Mouse (Mus musculus) G1E (cell line): ENCODE measurements around the gene Stk26. TPM values are rescaled to one million over a fixed set of nuclear protein-coding genes. Genes with fewer than 3 reads are reported as not detected.
A peak's percentile ranks its signal among the peaks of the same experiment; 100 is the strongest.

Experiments used
- ATAC-seq: 2 replicates; pipeline ENCODE4 v1.8.0; 2016; ENCODE audit warnings: mild to moderate bottlenecking; ENCODE audit not compliant: insufficient number of reproducible peaks, poor library complexity, low FRiP score, severe bottlenecking; ENCODE audit errors: extremely low read depth
- DNase-seq: peaks from one replicate; pipeline ENCODE4 v3.0.0; 2012; ENCODE audit warnings: low spot score
- H3K27me3 ChIP-seq: 2 replicates; pipeline ENCODE4 v1.6.1; 2012; ENCODE audit warnings: mild to moderate bottlenecking, low read length, inconsistent platforms; ENCODE audit not compliant: insufficient read depth
- H3K36me3 ChIP-seq: replicated peaks from 2 replicates; pipeline ENCODE3; 2012; ENCODE audit warnings: mild to moderate bottlenecking, inconsistent platforms
- H3K4me1 ChIP-seq: 2 replicates; pipeline ENCODE4 v1.6.1; 2012; ENCODE audit warnings: low read depth, low read length, inconsistent platforms, mixed read lengths; ENCODE audit not compliant: insufficient read depth
- H3K4me3 ChIP-seq: 2 replicates; pipeline ENCODE4 v1.5.1; 2012; ENCODE audit warnings: low read depth, mild to moderate bottlenecking, inconsistent platforms, low read length, moderate library complexity, mixed read lengths
- H3K9me3 ChIP-seq: replicated peaks from 2 replicates; pipeline ENCODE4 v1.6.1; 2012; ENCODE audit warnings: inconsistent platforms
- CTCF ChIP-seq: IDR thresholded peaks from 2 replicates; pipeline ENCODE4 v1.5.1; 2012; ENCODE audit warnings: low read depth, low read length, inconsistent platforms, mixed read lengths
- GATA1 ChIP-seq: IDR thresholded peaks from 2 replicates; pipeline ENCODE4 v1.6.1; 2012; ENCODE audit warnings: borderline replicate concordance, low read length, inconsistent platforms, mixed read lengths
- GATA2 ChIP-seq: IDR thresholded peaks from 2 replicates; pipeline ENCODE4 v1.6.1; 2012; ENCODE audit warnings: low read depth, low read length, inconsistent platforms, borderline replicate concordance
- POLR2AphosphoS5 ChIP-seq: IDR thresholded peaks from 2 replicates; pipeline ENCODE4 v1.6.1; 2012; ENCODE audit warnings: low read depth, low read length, inconsistent platforms; ENCODE audit not compliant: insufficient replicate concordance
- TAL1 ChIP-seq: conservative IDR thresholded peaks from 2 replicates; pipeline ENCODE4 v1.6.1; 2012; ENCODE audit warnings: low read depth, low read length, inconsistent platforms, mixed read lengths
- polyA plus RNA-seq: library from polyadenylated mRNA; stranded (reverse); fragments of >175 nt; gene quantifications from 2 replicates; pipeline ENCODE4 v1.2.3, GENCODE M21; 2012
- total RNA-seq, 2 experiments: library from RNA; stranded (forward) in 1 of 2; stranded (reverse) in 1 of 2; fragments of 200-1000 nt in 1 of 2; fragments of >200 nt in 1 of 2; fragmentation: Nextera tagmentation in 1 of 2; gene quantifications; 2 replicates each; pipeline ENCODE4 v1.2.3; 2014 to 2017

Gene Stk26
- total RNA-seq (2014; fragmentation: Nextera tagmentation) (not detected in 2 replicates), total RNA-seq (2017) (4.6 and 4.9 TPM in 2 replicates), polyA plus RNA-seq (0.09 and 0.24 TPM in 2 replicates)

GRCm38 (mm10) chrX:50840847-50841560 is at the start of gene Stk26:
Gene Stk26 (plus strand): TSS chrX:50841047.
- Histone ChIP-seq H3K27me3 (peaks cover 9% of the 10 kb centered on the region; the same call in 1 of the 2 replicates), H3K4me3 (no peak within 1 kb of the TSS), H3K36me3 (no peaks in the 10 kb centered on the region), H3K9me3 (no peaks in the 10 kb centered on the region), H3K4me1 (no peaks in the 10 kb centered on the region)
- no peak for DNase-seq
- TF ChIP-seq GATA2: no peak
- no peak for TF ChIP-seq TAL1
- no peak for TF ChIP-seq POLR2AphosphoS5
- TF ChIP-seq GATA1: no peak
- no peak for TF ChIP-seq CTCF
- peak; percentile 45 for ATAC-seq

- H3K27me3 ChIP-seq: peaks cover 3% of the 10 kb centered on the region; the same call in 1 of the 2 replicates
- DNase-seq (no peak), ATAC-seq (no peak)
- H3K9me3 ChIP-seq: no peaks in the 10 kb centered on the region
- H3K4me3 ChIP-seq: no peak overlapping the region
- H3K4me1 ChIP-seq: no peaks in the 10 kb centered on the region
- TF ChIP-seq GATA1 (no peak), TAL1 (no peak), CTCF (no peak), GATA2 (no peak), POLR2AphosphoS5 (no peak)
- no peaks in the 10 kb centered on the region for H3K36me3 ChIP-seq
Measured at GRCm38 (mm10) chrX:50793005-50793680, 47.7 kb upstream of the Stk26 start.

GRCm38 (mm10) chrX:50797798-50798197 is 43.0 kb upstream of the Stk26 start:
- Histone ChIP-seq H3K4me3 (no peak overlapping the region), H3K4me1 (no peaks in the 10 kb centered on the region), H3K36me3 (no peaks in the 10 kb centered on the region), H3K27me3 (peaks cover 3% of the 10 kb centered on the region; the same call in 1 of the 2 replicates), H3K9me3 (no peaks in the 10 kb centered on the region)
- no peak for TF ChIP-seq TAL1
- TF ChIP-seq POLR2AphosphoS5: no peak
- TF ChIP-seq GATA2: no peak
- no peak for TF ChIP-seq CTCF
- TF ChIP-seq GATA1: no peak
- no peak for ATAC-seq
- DNase-seq: no peak

- ATAC-seq (no peak), DNase-seq (no peak)
- H3K36me3 ChIP-seq: no peaks in the 10 kb centered on the region
- no peak for TF ChIP-seq GATA2
- H3K4me1 ChIP-seq: no peaks in the 10 kb centered on the region
- H3K9me3 ChIP-seq: no peaks in the 10 kb centered on the region
- H3K27me3 ChIP-seq: peaks cover 3% of the 10 kb centered on the region; the same call in 1 of the 2 replicates
- no peak overlapping the region for H3K4me3 ChIP-seq
Measured at GRCm38 (mm10) chrX:50798571-50798970, 42.3 kb upstream of the Stk26 start.

- DNase-seq (no peak), ATAC-seq (no peak)
- H3K4me3 ChIP-seq: no peak overlapping the region
- no peaks in the 10 kb centered on the region for H3K36me3 ChIP-seq
- H3K9me3 ChIP-seq: no peaks in the 10 kb centered on the region
- H3K27me3 ChIP-seq: no peaks in the 10 kb centered on the region
- H3K4me1 ChIP-seq: no peaks in the 10 kb centered on the region
- TF ChIP-seq TAL1: no peak
- no peak for TF ChIP-seq POLR2AphosphoS5
- TF ChIP-seq GATA1: no peak
- TF ChIP-seq CTCF: no peak
- no peak for TF ChIP-seq GATA2
Measured at GRCm38 (mm10) chrX:50799656-50800188, 41.1 kb upstream of the Stk26 start.

GRCm38 (mm10) chrX:50805654-50806053 is 35.2 kb upstream of the Stk26 start:
- Histone ChIP-seq H3K4me1 (peaks cover 7% of the 10 kb centered on the region), H3K4me3 (no peak overlapping the region), H3K36me3 (no peaks in the 10 kb centered on the region), H3K27me3 (no peaks in the 10 kb centered on the region), H3K9me3 (no peaks in the 10 kb centered on the region)
- peak; percentile 78 for ATAC-seq
- TF ChIP-seq GATA2: no peak
- no peak for TF ChIP-seq CTCF
- TF ChIP-seq POLR2AphosphoS5: no peak
- no peak for TF ChIP-seq GATA1
- TF ChIP-seq TAL1: no peak
- peak; percentile 6 for DNase-seq
